Mouse (Mus musculus) left cerebral cortex, postnatal 36 days (tissue): ENCODE data around the gene Acsl4. TPM values are rescaled to one million over a fixed set of nuclear protein-coding genes. Genes with fewer than 3 reads are reported as not detected.

ENCODE experiments used
- total RNA-seq, 2 experiments: library from RNA; stranded (reverse); gene quantifications; 2 replicates each; pipeline ENCODE4 v1.2.3; 2021

Acsl4 gene
- total RNA-seq, 2 experiments from 2014 or later: 65.6 to 72.2 TPM

Other genes starting within 250 kb of the Acsl4 start
- under 1 TPM; 0.32 to 0.48 TPM for gene Gucy2f, start 193.6 kb downstream of the Acsl4 start, total RNA-seq
- 10 to 100 TPM; 28.9 to 29.3 TPM for gene Nxt2, start 163.8 kb downstream of the Acsl4 start, total RNA-seq
- gene Kcne1l, start 84.2 kb downstream of the Acsl4 start, total RNA-seq: 1 to 10 TPM; 3.0 to 3.4 TPM